Mouse (Mus musculus) C2C12 (cell line): Measurements from ENCODE around the gene Foxa3.

Source experiments
- FOSL1 ChIP-seq: IDR thresholded peaks from one replicate; pipeline ENCODE4 v1.8.0; 2011; ENCODE audit warnings: mild to moderate bottlenecking, low read length; ENCODE audit not compliant: poor library complexity, insufficient read depth, severe bottlenecking
- USF1 ChIP-seq: IDR thresholded peaks from one replicate; pipeline ENCODE4 v1.6.1; 2011; ENCODE audit warnings: low read depth, mild to moderate bottlenecking, control low read depth, moderate library complexity

DNA sequence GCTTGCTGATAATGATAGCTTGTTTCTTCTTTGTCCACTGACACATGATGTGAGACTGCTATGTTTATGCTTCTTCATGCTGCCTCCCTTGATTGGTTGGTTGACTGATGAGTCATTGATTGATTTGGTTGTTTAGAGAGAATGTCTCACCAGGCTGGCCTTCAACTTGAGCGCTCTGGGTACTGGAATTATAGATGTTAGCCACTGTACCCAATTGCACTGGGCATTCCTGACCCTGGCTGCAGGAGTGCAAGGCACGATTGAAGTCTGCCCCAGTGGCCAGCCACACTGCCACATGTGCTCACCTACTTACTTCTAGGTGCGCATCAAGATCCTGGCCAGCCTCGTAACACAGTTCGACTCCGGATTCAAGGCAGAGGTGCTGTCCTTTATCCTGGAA lies 21.3 kb upstream of the Foxa3 start:
- TF ChIP-seq FOSL1 (no peak), USF1 (no peak)
